Mouse (Mus musculus) intestine, postnatal 0 days (tissue): ENCODE measurements around the gene Olfr543. TPM values are rescaled to one million over a fixed set of nuclear protein-coding genes. Genes with fewer than 3 reads are reported as not detected.
A peak's percentile ranks its signal among the peaks of the same experiment; 100 is the strongest.

Experiments
- ATAC-seq: fragments of 200-750 bp; cut with Nextera tagmentation; 2 replicates; pipeline ENCODE4 v1.8.0; 2017; ENCODE audit warnings: mild to moderate bottlenecking, moderate TSS enrichment, moderate library complexity
- H3K27ac ChIP-seq: fragments of 300-500 bp; sonication (generic); 2 replicates; pipeline ENCODE4 v1.5.1; 2014; ENCODE audit warnings: mild to moderate bottlenecking, low read depth, low read length, moderate library complexity
- H3K27me3 ChIP-seq: fragments of 300-500 bp; sonication (generic); replicated peaks from 2 replicates; pipeline ENCODE4 v1.6.1; 2014; ENCODE audit warnings: low read length, mixed read lengths; ENCODE audit not compliant: control insufficient read depth, insufficient read depth
- H3K36me3 ChIP-seq: fragments of 300-500 bp; sonication (generic); 2 replicates; pipeline ENCODE4 v1.6.1; 2014; ENCODE audit warnings: mild to moderate bottlenecking, moderate library complexity; ENCODE audit not compliant: control insufficient read depth, insufficient read depth
- H3K4me1 ChIP-seq: fragments of 300-500 bp; sonication (generic); replicated peaks from 2 replicates; pipeline ENCODE4 v1.6.1; 2014; ENCODE audit warnings: antibody characterized with exemption, low read length, mixed read lengths; ENCODE audit not compliant: control insufficient read depth, insufficient read depth
- H3K4me2 ChIP-seq: fragments of 300-500 bp; sonication (generic); replicated peaks from 2 replicates; pipeline ENCODE4 v1.6.1; 2014; ENCODE audit warnings: low read depth, mild to moderate bottlenecking, moderate library complexity
- H3K4me3 ChIP-seq: fragments of 300-500 bp; sonication (generic); 2 replicates; pipeline ENCODE4 v1.5.1; 2014; ENCODE audit warnings: low read depth, low read length
- H3K9ac ChIP-seq: fragments of 300-500 bp; sonication (generic); 2 replicates; pipeline ENCODE4 v1.6.1; 2014; ENCODE audit warnings: mild to moderate bottlenecking, low read depth, low read length
- H3K9me3 ChIP-seq: fragments of 300-500 bp; sonication (generic); 2 replicates; pipeline ENCODE4 v1.6.1; 2016; ENCODE audit warnings: mixed run types; ENCODE audit not compliant: control insufficient read depth
- CTCF ChIP-seq: sonication (generic); IDR thresholded peaks from 2 replicates; pipeline ENCODE4 v1.5.1; 2016; ENCODE audit warnings: low read depth, mild to moderate bottlenecking, control low read depth, antibody characterized with exemption, moderate library complexity
- WGBS: fragments of 180-500 bp; shearing (Covaris S2); extraction: QIAGEN DNeasy Blood & Tissue Kit; methylation state at CpG from one replicate; pipeline ENCODE4 v1.1.7; 2014; 5-methylcytosine and 5-hydroxymethylcytosine counted together
- polyA plus RNA-seq: library from polyadenylated mRNA; unstranded; fragments of >200 nt; fragmentation: Nextera tagmentation; extraction: Ambion mirVana; gene quantifications from 2 replicates; pipeline ENCODE4 v1.2.1, GENCODE M21; 2015

The Olfr543 gene
- polyA plus RNA-seq, 1 experiment from 2014 or later, result not detected

DNA sequence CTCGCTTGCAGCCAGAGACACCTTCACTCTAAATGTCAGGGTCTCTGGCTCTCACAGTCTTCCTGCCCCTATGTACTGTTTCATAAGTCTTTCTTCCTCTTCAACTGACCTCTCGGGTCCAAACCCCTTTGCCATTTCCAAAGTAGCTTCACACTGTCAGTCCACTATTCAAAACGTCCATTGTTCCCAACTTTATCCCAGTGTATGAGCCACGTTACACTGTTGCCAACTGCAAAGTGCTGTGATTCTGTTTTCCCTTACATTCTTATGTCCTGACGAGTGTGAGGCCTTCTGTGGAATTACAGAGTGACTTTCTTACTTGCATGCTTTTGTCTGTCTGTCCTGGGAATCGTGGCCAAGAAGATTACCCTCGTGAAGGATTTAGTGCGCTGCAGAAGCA lies 13.9 kb downstream of the Olfr543 start:
- no peak for TF ChIP-seq CTCF
- Histone ChIP-seq H3K4me3 (no peak overlapping the region), H3K4me1 (no peaks in the 10 kb centered on the region), H3K4me2 (no peak overlapping the region), H3K36me3 (peaks cover 59% of the 10 kb centered on the region), H3K27ac (no peak overlapping the region), H3K9me3 (no peaks in the 10 kb centered on the region), H3K27me3 (no peaks in the 10 kb centered on the region), H3K9ac (no peak overlapping the region)
- WGBS, result 91% methylated on average over 8 of the region's 8 CpGs
- no peak for ATAC-seq

DNA sequence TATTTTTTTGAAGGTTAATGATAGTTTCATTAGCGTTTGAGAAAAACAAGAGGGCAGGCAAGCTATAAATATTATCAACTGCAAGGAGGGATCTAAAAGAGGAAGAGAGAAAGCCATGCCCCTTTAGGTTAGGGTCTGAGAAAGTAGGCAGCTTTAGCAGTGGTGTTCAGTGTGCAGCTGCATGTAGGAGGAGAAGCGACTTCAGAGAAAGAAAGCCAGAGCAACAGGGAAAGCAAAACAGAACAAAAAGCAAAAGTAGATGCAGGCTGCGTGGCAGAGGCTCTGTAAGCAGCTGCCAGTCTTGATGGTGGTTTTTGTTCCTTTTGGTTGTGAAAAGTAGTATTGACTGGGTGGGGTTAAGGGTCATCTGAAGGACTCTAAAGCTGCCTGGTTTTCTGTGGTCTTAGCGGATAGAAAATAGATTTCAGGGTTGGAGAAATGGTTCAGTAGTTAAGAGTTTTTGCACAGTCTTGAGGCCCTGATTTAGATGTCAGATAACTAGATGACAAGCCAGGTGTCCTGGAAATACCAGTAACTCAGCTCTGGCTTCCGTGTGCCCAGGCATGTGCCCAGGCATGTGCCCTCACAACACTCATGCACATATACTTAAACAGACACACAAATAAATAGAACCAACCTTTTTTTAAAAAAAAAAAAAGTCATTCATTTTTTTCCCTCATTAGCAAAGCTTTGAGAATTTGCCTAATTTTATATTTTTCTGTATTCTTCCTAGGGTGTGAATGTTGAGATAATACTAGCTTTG lies 22.7 kb downstream of the Olfr543 start:
- peaks cover 54% of the 10 kb centered on the region for H3K36me3 ChIP-seq
- WGBS, result 88% methylated on average over 5 of the region's 5 CpGs
- ATAC-seq, result no peak
- no peak for TF ChIP-seq CTCF
- no peaks in the 10 kb centered on the region for H3K4me1 ChIP-seq
- H3K27ac ChIP-seq, result no peak overlapping the region
- no peaks in the 10 kb centered on the region for H3K9me3 ChIP-seq
- H3K27me3 ChIP-seq, result no peaks in the 10 kb centered on the region
- H3K4me3 ChIP-seq, result no peak overlapping the region
- no peak overlapping the region for H3K4me2 ChIP-seq
- no peak overlapping the region for H3K9ac ChIP-seq

DNA sequence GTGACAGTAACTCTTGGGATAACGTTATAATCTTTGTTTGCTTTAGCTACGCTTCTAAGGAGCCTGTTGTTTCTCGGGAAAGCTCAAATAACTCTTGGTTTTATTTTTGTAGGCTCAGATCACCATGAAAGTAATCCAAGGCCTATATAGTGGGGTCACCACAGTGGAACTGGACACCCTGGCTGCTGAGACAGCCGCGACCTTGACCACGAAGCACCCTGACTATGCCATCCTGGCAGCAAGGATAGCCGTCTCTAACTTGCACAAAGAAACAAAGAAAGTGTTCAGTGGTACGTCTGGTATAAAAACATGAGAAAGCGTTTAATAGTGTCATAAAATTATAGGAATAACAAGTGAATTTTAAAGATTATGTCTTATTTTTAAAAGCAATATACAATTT lies 35.0 kb downstream of the Olfr543 start:
- H3K9ac ChIP-seq, result no peak overlapping the region
- no peaks in the 10 kb centered on the region for H3K9me3 ChIP-seq
- WGBS, result 89% methylated on average over 9 of the region's 9 CpGs
- TF ChIP-seq CTCF, result no peak
- peaks cover 34% of the 10 kb centered on the region for H3K36me3 ChIP-seq
- no peak for ATAC-seq
- H3K4me1 ChIP-seq, result peaks cover 3% of the 10 kb centered on the region; the same call in 1 of the 2 replicates
- no peak overlapping the region for H3K4me2 ChIP-seq
- no peaks in the 10 kb centered on the region for H3K27me3 ChIP-seq
- no peak overlapping the region for H3K4me3 ChIP-seq
- no peak overlapping the region for H3K27ac ChIP-seq

- Histone ChIP-seq H3K9ac (no peak overlapping the region), H3K9me3 (no peaks in the 10 kb centered on the region), H3K4me1 (peaks cover 3% of the 10 kb centered on the region; the same call in 1 of the 2 replicates), H3K27ac (no peak overlapping the region), H3K4me3 (no peak overlapping the region), H3K4me2 (no peak overlapping the region), H3K36me3 (peaks cover 20% of the 10 kb centered on the region), H3K27me3 (no peaks in the 10 kb centered on the region)
- no peak for TF ChIP-seq CTCF
- WGBS, result 51% methylated on average over 2 of the region's 2 CpGs
- no peak for ATAC-seq
Measured at GRCm38 (mm10) chr7:102444301-102444700, 37.2 kb downstream of the Olfr543 start.

GRCm38 (mm10) chr7:102442432-102442831 lies 39.0 kb downstream of the Olfr543 start:
- no peaks in the 10 kb centered on the region for H3K27me3 ChIP-seq
- peaks cover 3% of the 10 kb centered on the region; the same call in 1 of the 2 replicates for H3K4me1 ChIP-seq
- no peak overlapping the region for H3K27ac ChIP-seq
- peak overlapping the region; percentile 79 for H3K4me3 ChIP-seq
- H3K36me3 ChIP-seq, result 0 out of 2 replicates have a peak, but pooled peaks cover 12% of the 10 kb centered on the region
- WGBS, result 0% methylated on average over 4 of the region's 4 CpGs
- H3K4me2 ChIP-seq, result peak overlapping the region; percentile 82
- TF ChIP-seq CTCF, result no peak
- peak overlapping the region; percentile 80 for H3K9ac ChIP-seq
- H3K9me3 ChIP-seq, result no peaks in the 10 kb centered on the region
- ATAC-seq, result no peak

- TF ChIP-seq CTCF, result no peak
- H3K4me1 ChIP-seq, result peaks cover 3% of the 10 kb centered on the region; the same call in 1 of the 2 replicates
- H3K4me2 ChIP-seq, result peak within 1 kb of the TSS; percentile 82
- H3K9ac ChIP-seq, result peak within 1 kb of the TSS; percentile 80
- H3K9me3 ChIP-seq, result no peaks in the 10 kb centered on the region
- peak within 1 kb of the TSS; percentile 37 for H3K27ac ChIP-seq
- peak; percentile 99 for ATAC-seq
- H3K4me3 ChIP-seq, result peak within 1 kb of the TSS; percentile 79
- H3K36me3 ChIP-seq, result peaks cover 10% of the 10 kb centered on the region; the same call in 1 of the 2 replicates
- H3K27me3 ChIP-seq, result no peaks in the 10 kb centered on the region
- WGBS, result under 1% methylated on average over 56 of the region's 56 CpGs
Measured at GRCm38 (mm10) chr7:102441657-102442391, 39.7 kb downstream of the Olfr543 start, which contains the start of gene Rrm1. Rrm1 (plus strand) TSS chr7:102441695.
